Mouse (Mus musculus) forebrain, embryonic 15.5 days (tissue): ENCODE measurements around the gene Coq6. TPM values are rescaled to one million over a fixed set of nuclear protein-coding genes. Genes with fewer than 3 reads are reported as not detected.
"Not testable (repeated sequence)": the region's sequence is repeated elsewhere in the genome, so short reads cannot be mapped to it uniquely, and the experiment has no call there.

Experiments
- ATAC-seq: fragments of 200-750 bp; cut with Nextera tagmentation; replicated peaks from 2 replicates; pipeline ENCODE4 v1.8.0; 2017; ENCODE audit warnings: mild to moderate bottlenecking, moderate TSS enrichment, moderate library complexity
- H3K27ac ChIP-seq: fragments of 300-500 bp; sonication (generic); replicated peaks from 2 replicates; pipeline ENCODE4 v1.5.1; 2015; ENCODE audit warnings: mild to moderate bottlenecking, inconsistent platforms
- H3K27me3 ChIP-seq: fragments of 300-500 bp; sonication (generic); 2 replicates; pipeline ENCODE4 v1.6.1; 2015; ENCODE audit warnings: inconsistent platforms
- H3K36me3 ChIP-seq: fragments of 300-500 bp; sonication (generic); 2 replicates; pipeline ENCODE4 v1.6.1; 2015; ENCODE audit warnings: mild to moderate bottlenecking, inconsistent platforms
- H3K4me1 ChIP-seq: fragments of 300-500 bp; sonication (generic); 2 replicates; pipeline ENCODE4 v1.6.1; 2015; ENCODE audit warnings: inconsistent platforms
- H3K4me2 ChIP-seq: fragments of 300-500 bp; sonication (generic); replicated peaks from 2 replicates; pipeline ENCODE4 v1.6.1; 2015; ENCODE audit warnings: mild to moderate bottlenecking, inconsistent platforms
- H3K4me3 ChIP-seq: fragments of 300-500 bp; sonication (generic); 2 replicates; pipeline ENCODE4 v1.5.1; 2015; ENCODE audit warnings: mild to moderate bottlenecking, inconsistent platforms
- H3K9ac ChIP-seq: fragments of 300-500 bp; sonication (generic); replicated peaks from 2 replicates; pipeline ENCODE4 v1.6.1; 2015; ENCODE audit warnings: mild to moderate bottlenecking, inconsistent platforms
- H3K9me3 ChIP-seq: fragments of 300-500 bp; sonication (generic); 2 replicates; pipeline ENCODE4 v1.6.1; 2016; ENCODE audit warnings: inconsistent platforms
- WGBS: fragments of 180-500 bp; shearing (Covaris S2); methylation state at CpG from one replicate; pipeline ENCODE4 v1.1.7; 2015; ENCODE audit warnings: mixed read lengths; 5-methylcytosine and 5-hydroxymethylcytosine counted together
- polyA plus RNA-seq: library from polyadenylated mRNA; unstranded; fragments of >200 nt; fragmentation: Nextera tagmentation; extraction: Ambion mirVana; gene quantifications from 2 replicates; pipeline ENCODE4 v1.2.1, GENCODE M21; 2015

The Coq6 gene
- 41.6 and 50.3 TPM in 2 replicates for polyA plus RNA-seq

DNA sequence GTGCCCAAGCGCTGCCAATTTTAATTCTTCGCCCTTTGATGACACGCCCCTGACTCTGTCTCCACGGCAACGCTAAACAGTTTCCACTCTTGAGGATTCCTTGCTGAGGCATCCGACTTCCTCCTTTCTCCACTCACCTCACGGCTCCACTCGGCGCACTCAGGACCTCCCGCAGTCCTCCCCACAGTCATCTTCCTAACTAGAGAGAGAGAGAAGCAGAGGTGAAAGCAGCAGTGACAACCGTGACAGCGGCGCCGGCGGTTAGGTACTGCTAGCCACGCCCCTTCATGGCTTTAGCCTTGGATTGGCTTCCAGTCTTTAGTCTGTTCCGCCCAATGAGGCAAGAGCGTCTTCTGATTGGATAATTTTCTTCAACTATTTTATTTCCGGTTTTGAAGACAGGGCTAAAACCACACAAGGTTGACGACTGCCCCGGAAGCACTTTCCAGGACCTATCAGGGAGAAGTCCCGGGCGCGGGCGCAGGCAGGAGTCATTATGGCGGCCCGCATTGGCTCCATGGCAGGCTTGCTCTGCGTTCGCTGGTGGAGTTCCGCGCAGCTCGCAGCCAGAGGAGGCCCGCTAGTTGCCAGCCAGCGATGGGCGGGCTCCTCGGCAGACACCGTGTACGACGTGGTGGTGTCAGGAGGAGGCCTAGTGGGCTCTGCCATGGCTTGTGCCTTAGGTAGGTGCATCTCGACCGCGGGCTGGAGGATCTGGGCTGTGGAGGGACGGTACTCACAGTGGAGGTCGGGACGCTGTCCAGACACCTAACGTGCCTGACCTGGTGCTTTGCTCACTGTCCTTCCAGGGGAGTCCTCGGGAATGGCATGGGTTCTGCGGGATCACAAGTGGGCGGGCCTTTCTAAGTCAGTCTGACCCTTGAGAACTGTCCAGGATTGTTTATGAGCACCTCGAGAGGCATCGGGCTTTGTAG lies at the start of gene Coq6, which contains the start of gene Fam161b:
Gene Coq6 (plus strand): TSS at position 103 of the 935 bp plus-strand sequence.
Gene Fam161b (minus strand): TSS at position 279 of the 935 bp plus-strand sequence.
- H3K9me3 ChIP-seq: no peaks in the 10 kb centered on the region
- under 1% methylated on average over 51 of the region's 51 CpGs for WGBS
- peak within 1 kb of the TSS; percentile 81 for H3K9ac ChIP-seq
- H3K4me3 ChIP-seq: peak within 1 kb of the TSS; percentile 80
- peak within 1 kb of the TSS; percentile 52 for H3K27ac ChIP-seq
- peaks cover 22% of the 10 kb centered on the region for H3K4me1 ChIP-seq
- peak; percentile 99 for ATAC-seq
- H3K36me3 ChIP-seq: peaks cover 5% of the 10 kb centered on the region; the same call in 1 of the 2 replicates
- peak within 1 kb of the TSS; percentile 70 for H3K4me2 ChIP-seq
- no peaks in the 10 kb centered on the region for H3K27me3 ChIP-seq

DNA sequence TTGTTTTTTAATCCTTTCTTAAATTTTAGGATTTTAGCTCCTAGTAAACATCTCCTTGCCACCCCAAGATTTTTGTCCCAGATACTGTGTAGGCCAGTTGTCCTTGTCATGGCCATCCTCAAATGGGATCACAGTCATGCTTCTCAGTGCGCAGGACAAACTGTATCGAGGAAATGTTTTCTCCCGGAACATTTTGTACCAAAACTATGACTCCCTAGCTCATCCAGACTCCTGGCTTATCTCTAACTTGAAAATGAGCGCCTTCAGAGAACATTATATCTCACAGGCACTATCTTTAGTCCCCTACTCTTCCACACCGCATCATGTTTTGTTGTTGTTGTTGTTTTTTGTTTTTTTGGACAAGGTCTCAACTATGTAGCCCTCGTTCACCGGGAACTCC lies 45.5 kb upstream of the Coq6 start:
- Histone ChIP-seq H3K9ac (peak overlapping the region; percentile 94), H3K27ac (peak overlapping the region; percentile 95; the same call in 1 of the 2 replicates), H3K36me3 (no peaks in the 10 kb centered on the region), H3K9me3 (no peaks in the 10 kb centered on the region), H3K4me2 (peak overlapping the region; percentile 97), H3K27me3 (no peaks in the 10 kb centered on the region), H3K4me3 (peak overlapping the region; percentile 96), H3K4me1 (peaks cover 26% of the 10 kb centered on the region)
- 33% methylated on average over 7 of the region's 7 CpGs for WGBS
- no peak for ATAC-seq

DNA sequence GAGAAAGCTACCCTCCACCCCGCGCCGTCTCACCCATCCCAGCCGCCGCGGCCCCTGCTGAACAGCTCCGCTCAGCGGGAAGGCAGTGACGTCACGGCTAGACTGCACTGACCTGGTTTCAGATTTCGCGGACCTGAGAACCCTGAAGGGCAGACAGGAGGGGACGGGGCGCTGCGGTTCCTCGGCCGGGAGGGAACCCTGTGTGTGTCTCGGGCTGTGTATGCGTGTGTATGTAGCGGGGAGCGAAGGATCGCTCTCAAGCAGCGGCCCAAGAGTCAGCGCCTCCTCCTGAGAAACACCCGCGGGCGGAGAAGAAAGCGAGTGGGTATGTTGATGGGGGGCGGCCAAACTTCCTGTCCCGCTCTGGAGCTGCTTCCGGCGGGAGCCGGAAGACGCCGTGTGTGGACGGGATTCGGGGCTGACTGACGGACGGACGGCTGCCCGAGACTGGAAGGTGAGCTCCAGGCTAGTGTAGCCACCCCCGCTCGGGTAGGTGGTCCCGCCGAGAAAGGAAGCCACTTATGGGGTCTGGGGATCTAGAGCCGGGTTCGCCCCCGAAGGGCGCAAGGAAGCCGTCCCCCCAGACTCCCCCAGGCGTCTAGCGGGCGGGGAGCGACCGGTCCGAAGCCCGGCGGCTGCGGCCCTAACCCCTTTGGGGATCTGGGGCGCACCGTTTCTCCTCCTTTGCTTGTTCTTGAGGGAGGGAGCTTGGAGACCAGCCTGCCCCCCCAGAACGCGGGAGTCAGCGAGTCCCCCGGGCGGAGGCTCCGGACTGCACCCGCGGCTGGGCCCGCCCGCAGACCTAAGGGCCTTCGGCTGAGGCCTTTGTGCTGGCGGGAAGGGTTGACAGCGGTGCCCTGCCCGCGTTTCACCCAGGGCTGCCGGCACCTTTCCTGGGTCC lies 44.5 kb upstream of the Coq6 start, which contains the start of gene Zfp410:
Gene Zfp410 (plus strand): TSS at position 132 of the 901 bp plus-strand sequence.
- Histone ChIP-seq H3K36me3 (no peaks in the 10 kb centered on the region), H3K27me3 (no peaks in the 10 kb centered on the region), H3K9me3 (no peaks in the 10 kb centered on the region), H3K4me1 (peaks cover 29% of the 10 kb centered on the region), H3K4me3 (peak within 1 kb of the TSS; percentile 96), H3K4me2 (peak within 1 kb of the TSS; percentile 97), H3K27ac (peak within 1 kb of the TSS; percentile 95), H3K9ac (peak within 1 kb of the TSS; percentile 94)
- ATAC-seq: peak; percentile 94
- WGBS: under 1% methylated on average over 77 of the region's 77 CpGs

DNA sequence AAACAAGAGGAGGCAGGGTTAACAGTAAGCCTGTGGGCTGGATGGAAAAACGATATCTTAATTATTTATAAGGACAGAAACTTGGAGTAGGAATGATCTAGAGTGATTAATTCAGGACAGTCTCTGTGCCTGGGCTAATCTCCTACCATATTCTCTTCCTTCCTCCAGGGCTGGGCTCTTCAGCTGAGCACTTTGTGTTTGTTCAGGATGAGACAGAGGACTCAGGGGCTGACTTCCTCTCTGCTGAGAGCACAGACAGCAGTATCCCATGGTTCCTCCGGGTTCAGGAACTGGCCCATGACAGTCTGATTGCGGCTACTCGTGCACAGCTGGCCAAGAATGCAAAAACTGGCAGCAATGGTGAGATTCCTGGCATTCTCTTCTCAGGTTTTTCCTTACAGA lies 34.3 kb upstream of the Coq6 start:
- H3K27me3 ChIP-seq: no peaks in the 10 kb centered on the region
- H3K9me3 ChIP-seq: no peaks in the 10 kb centered on the region
- no peak for ATAC-seq
- H3K4me3 ChIP-seq: no peak overlapping the region
- H3K4me2 ChIP-seq: no peak overlapping the region
- WGBS: 89% methylated on average over 4 of the region's 4 CpGs
- H3K9ac ChIP-seq: no peak overlapping the region
- no peak overlapping the region for H3K27ac ChIP-seq
- H3K36me3 ChIP-seq: peaks cover 62% of the 10 kb centered on the region
- no peaks in the 10 kb centered on the region for H3K4me1 ChIP-seq

DNA sequence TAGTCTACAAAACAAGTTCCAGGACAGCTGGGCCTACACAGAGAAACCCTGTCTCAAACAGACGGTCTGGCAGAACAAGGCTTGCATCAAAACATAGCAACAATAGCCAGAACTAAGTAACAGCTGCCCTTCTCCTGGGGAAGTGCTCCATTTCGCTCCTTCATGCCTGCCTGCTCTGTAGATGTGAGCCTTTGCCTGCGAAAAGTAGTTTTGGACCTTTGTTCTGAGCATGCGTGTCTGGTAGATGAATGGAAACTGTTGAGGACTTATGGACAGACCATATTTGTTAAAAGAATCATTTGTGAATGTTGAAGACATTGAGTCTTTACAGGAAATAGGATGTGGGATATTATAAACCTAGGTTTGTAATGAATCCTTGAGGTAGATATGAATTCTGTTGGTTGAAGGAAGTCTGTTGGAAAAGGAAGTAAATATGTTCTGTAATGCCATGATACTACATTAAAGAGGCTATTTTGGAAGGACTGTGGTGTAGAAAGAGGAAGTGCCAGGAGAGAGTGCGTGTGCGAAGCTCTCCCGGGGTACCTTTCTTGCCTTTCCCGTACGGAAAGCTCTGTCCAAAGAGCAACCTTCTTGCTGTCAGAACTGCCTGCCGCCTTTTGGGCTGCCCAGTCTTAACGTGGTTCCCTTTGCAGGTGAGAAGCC lies 24.4 kb upstream of the Coq6 start:
- 94% methylated on average over 11 of the region's 11 CpGs for WGBS
- Histone ChIP-seq H3K9ac (no peak overlapping the region), H3K27me3 (no peaks in the 10 kb centered on the region), H3K4me1 (no peaks in the 10 kb centered on the region), H3K27ac (no peak overlapping the region), H3K4me3 (no peak overlapping the region), H3K9me3 (no peaks in the 10 kb centered on the region), H3K4me2 (no peak overlapping the region), H3K36me3 (peaks cover 77% of the 10 kb centered on the region)
- no peak for ATAC-seq

DNA sequence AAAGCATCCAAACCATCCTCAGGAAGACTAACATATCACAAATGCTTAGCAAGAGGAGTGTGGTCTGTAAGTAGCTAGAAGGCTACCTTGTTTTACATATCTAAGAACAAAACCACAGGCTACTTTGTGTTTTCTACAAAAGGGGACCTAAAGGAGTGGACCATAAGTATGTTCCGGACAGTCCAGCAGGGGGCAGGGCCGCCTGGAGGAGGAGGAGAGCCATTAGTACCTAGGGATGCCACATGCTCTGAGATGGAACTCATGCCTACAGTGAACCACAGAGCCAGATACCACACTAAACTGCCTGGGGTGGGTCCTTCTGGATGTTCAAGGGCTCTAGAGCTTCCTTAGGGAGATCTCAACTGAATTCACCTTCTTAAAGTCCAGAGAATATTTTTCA lies 14.3 kb upstream of the Coq6 start:
- no peaks in the 10 kb centered on the region for H3K4me1 ChIP-seq
- ATAC-seq: no peak
- no peaks in the 10 kb centered on the region for H3K9me3 ChIP-seq
- 39% methylated on average over 2 of the region's 2 CpGs for WGBS
- H3K4me2 ChIP-seq: no peak overlapping the region
- H3K9ac ChIP-seq: no peak overlapping the region
- H3K27me3 ChIP-seq: no peaks in the 10 kb centered on the region
- no peak overlapping the region for H3K4me3 ChIP-seq
- H3K27ac ChIP-seq: no peak overlapping the region
- peaks cover 68% of the 10 kb centered on the region for H3K36me3 ChIP-seq

DNA sequence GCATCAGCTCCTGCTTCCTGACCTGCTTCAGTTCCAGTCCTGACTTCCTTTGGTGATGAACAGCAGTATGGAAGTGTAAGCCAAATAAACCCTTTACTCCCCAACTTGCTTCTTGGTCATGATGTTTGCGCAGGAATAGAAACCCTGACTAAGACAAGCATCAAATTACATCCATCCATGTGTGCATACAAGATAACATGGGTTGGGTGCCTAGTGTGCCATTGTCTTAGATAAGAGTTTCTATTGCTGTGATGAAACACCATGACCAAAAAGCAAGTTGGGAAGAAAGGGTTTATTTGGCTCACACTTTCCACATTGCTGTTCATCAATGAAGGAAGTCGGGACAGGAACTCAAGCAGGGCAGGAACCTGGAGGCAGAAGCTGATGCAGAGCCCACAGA lies 2.8 kb upstream of the Coq6 start:
- H3K4me2 ChIP-seq, H3K27me3 ChIP-seq, H3K9me3 ChIP-seq, H3K9ac ChIP-seq, H3K27ac ChIP-seq, H3K4me3 ChIP-seq, ATAC-seq: not testable (repeated sequence)
- WGBS: 87% methylated on average over 2 of the region's 2 CpGs
- Histone ChIP-seq H3K36me3 (peaks cover 31% of the 10 kb centered on the region), H3K4me1 (peaks cover 22% of the 10 kb centered on the region)

DNA sequence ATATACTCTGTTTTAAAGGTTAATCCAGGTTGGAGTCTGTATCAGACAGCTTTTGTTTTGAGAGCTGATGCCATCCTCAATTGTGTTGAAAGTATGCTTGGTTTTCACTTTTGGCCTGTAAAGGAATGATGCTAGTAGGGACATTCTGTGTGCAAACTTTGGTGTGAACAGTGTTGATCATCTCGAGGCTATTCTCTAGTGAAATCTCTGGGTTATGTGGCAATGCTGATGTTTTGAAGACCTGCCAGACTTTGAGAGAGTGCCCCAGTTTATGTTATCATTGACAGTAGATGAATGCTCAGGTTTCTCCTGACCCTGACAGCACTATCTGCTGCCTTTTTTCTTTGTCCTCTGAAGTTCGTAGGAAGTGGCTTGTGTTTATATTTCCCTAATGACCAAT lies 1.4 kb downstream of the Coq6 start:
- Histone ChIP-seq H3K9me3 (no peaks in the 10 kb centered on the region), H3K27ac (no peak overlapping the region), H3K4me3 (peak overlapping the region; percentile 80), H3K9ac (peak overlapping the region; percentile 81; the same call in 1 of the 2 replicates), H3K4me2 (peak overlapping the region; percentile 70), H3K36me3 (peaks cover 8% of the 10 kb centered on the region), H3K27me3 (no peaks in the 10 kb centered on the region), H3K4me1 (peaks cover 22% of the 10 kb centered on the region)
- ATAC-seq: no peak
- 66% methylated on average over 2 of the region's 2 CpGs for WGBS

DNA sequence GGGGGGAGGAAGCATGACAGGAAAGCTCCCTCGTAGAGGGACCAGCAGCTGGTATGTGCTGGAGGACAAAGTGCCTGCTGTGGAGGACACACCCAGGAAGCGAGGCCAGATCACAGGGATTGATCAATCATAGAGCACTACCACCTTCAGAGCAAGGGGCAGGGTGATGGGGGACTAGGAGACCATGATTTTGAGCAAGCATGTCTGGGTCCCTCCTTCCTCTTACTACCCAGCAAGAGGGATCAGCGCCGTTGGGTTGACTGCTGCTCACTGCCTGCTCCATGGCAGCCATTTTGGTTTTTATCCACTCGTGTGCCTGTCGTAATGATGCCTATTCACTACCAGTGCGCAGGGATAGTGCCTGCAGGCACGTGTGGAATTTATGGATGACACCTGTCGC lies 2.8 kb downstream of the Coq6 start:
- 94% methylated on average over 9 of the region's 9 CpGs for WGBS
- no peak overlapping the region for H3K4me3 ChIP-seq
- ATAC-seq: no peak
- no peak overlapping the region for H3K27ac ChIP-seq
- no peaks in the 10 kb centered on the region for H3K27me3 ChIP-seq
- peaks cover 22% of the 10 kb centered on the region for H3K4me1 ChIP-seq
- no peak overlapping the region for H3K4me2 ChIP-seq
- H3K9me3 ChIP-seq: no peaks in the 10 kb centered on the region
- peaks cover 21% of the 10 kb centered on the region for H3K36me3 ChIP-seq
- H3K9ac ChIP-seq: no peak overlapping the region

DNA sequence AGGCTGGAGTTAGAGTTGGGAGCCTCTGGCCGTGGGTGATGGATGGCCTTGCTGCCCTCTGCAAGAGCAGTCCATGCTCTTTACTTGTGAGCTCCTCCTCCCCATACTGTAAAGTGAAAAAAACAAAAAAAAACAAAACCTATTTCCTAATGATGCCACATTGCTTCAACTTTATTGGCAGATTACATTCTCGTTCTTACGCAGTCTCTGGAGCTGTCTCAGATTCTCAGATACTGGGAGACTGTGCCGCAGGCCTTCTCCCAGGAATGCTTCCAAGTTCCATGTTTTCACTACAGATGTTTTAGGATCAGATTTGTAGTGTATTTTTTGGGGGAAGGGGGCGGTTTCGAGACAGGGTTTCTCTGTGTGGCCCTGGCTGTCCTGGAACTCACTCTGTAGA lies 3.7 kb downstream of the Coq6 start:
- no peak overlapping the region for H3K4me2 ChIP-seq
- ATAC-seq: no peak
- peaks cover 22% of the 10 kb centered on the region for H3K4me1 ChIP-seq
- no peaks in the 10 kb centered on the region for H3K27me3 ChIP-seq
- no peaks in the 10 kb centered on the region for H3K9me3 ChIP-seq
- no peak overlapping the region for H3K9ac ChIP-seq
- WGBS: 98% methylated on average over 6 of the region's 6 CpGs
- peaks cover 30% of the 10 kb centered on the region for H3K36me3 ChIP-seq
- H3K27ac ChIP-seq: no peak overlapping the region
- no peak overlapping the region for H3K4me3 ChIP-seq

DNA sequence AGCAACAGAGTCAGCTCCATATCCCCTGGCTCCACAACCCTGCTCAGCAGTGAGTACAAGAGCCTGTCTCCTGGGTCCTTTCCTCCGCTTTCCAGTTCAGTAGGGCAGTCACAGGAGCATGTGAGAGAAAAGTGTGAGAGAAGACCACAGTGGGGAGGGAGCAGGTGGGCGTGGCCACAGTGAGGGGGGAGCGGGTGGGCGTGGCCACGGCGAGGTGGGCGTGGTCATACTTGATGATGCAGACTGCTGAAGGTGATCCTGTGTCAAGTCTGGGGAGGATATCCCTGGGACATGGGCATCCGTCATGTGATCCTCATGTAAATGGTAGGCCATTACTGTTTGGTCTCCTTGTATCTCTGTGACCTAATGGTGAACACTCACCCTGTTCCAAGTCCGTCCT lies 5.5 kb downstream of the Coq6 start:
- Histone ChIP-seq H3K9ac (no peak overlapping the region), H3K4me2 (no peak overlapping the region), H3K27me3 (no peaks in the 10 kb centered on the region), H3K36me3 (peaks cover 48% of the 10 kb centered on the region), H3K9me3 (no peaks in the 10 kb centered on the region), H3K4me3 (no peak overlapping the region), H3K4me1 (peaks cover 11% of the 10 kb centered on the region), H3K27ac (no peak overlapping the region)
- ATAC-seq: no peak
- WGBS: 68% methylated on average over 9 of the region's 9 CpGs
